Mouse (Mus musculus): ENCODE data around the gene Ryr3. TPM values are rescaled to one million over a fixed set of nuclear protein-coding genes. Genes with fewer than 3 reads are reported as not detected.
"Not testable (repeated sequence)": the region's sequence is repeated elsewhere in the genome, so short reads cannot be mapped to it uniquely, and the experiment has no call there.

The Ryr3 gene
- polyA plus RNA-seq, 1 experiment = 0.23 TPM

GRCm38 (mm10) chr2:113115248-113115896, 101.5 kb downstream of the Ryr3 start:
- Histone ChIP-seq H3K36me3 (ENCODE audit: control insufficient read depth, insufficient read depth, low read length) (no peaks in the 10 kb centered on the region), H3K4me3 (ENCODE audit: low read depth, low read length) (no peak overlapping the region), H3K27ac (ENCODE audit: insufficient read depth, low read depth, low read length) (no peak overlapping the region), H3K27me3 (ENCODE audit: control insufficient read depth, insufficient read depth, low read length) (no peaks in the 10 kb centered on the region), H3K4me1 (ENCODE audit: control insufficient read depth, insufficient read depth, insufficient read length, low read length) (no peaks in the 10 kb centered on the region)
- no peak for TF ChIP-seq POLR2A (IDR thresholded peaks at IDR 0.05; ENCODE audit: low read depth, low read length)
- WGBS = 77% methylated on average over 4 of the region's 4 CpGs

- TF ChIP-seq POLR2A (IDR thresholded peaks at IDR 0.05; ENCODE audit: low read depth, low read length) (no peak), CTCF (IDR thresholded peaks at IDR 0.05; ENCODE audit: extremely low read depth, insufficient read length, insufficient replicate concordance, low read depth, low read length) (no peak)
- Histone ChIP-seq H3K27ac (ENCODE audit: insufficient read depth, low read depth, low read length) (no peak overlapping the region), H3K27me3 (ENCODE audit: control insufficient read depth, insufficient read depth, low read length) (no peaks in the 10 kb centered on the region), H3K4me3 (ENCODE audit: low read depth, low read length) (no peak overlapping the region), H3K4me1 (ENCODE audit: control insufficient read depth, insufficient read depth, insufficient read length, low read length) (no peaks in the 10 kb centered on the region), H3K36me3 (ENCODE audit: control insufficient read depth, insufficient read depth, low read length) (no peaks in the 10 kb centered on the region)
- WGBS = 76% methylated on average over 6 of the region's 6 CpGs
These were observed 112.3 kb downstream of the Ryr3 start for GRCm38 (mm10) chr2:113104609-113105008.

- no peak overlapping the region for H3K27ac ChIP-seq (ENCODE audit: insufficient read depth, low read depth, low read length)
- no peak for TF ChIP-seq CTCF (IDR thresholded peaks at IDR 0.05; ENCODE audit: extremely low read depth, insufficient read length, insufficient replicate concordance, low read depth, low read length)
- no peak for TF ChIP-seq POLR2A (IDR thresholded peaks at IDR 0.05; ENCODE audit: low read depth, low read length)
- no peaks in the 10 kb centered on the region for H3K27me3 ChIP-seq (ENCODE audit: control insufficient read depth, insufficient read depth, low read length)
- no peaks in the 10 kb centered on the region for H3K4me1 ChIP-seq (ENCODE audit: control insufficient read depth, insufficient read depth, insufficient read length, low read length)
- no peak overlapping the region for H3K4me3 ChIP-seq (ENCODE audit: low read depth, low read length)
- no peaks in the 10 kb centered on the region for H3K36me3 ChIP-seq (ENCODE audit: control insufficient read depth, insufficient read depth, low read length)
- WGBS = 70% methylated on average over 4 of the region's 4 CpGs
These were observed 121.7 kb downstream of the Ryr3 start for GRCm38 (mm10) chr2:113095184-113095583.

- Histone ChIP-seq H3K27me3 (ENCODE audit: control insufficient read depth, insufficient read depth, low read length) (no peaks in the 10 kb centered on the region), H3K4me1 (ENCODE audit: control insufficient read depth, insufficient read depth, insufficient read length, low read length) (no peaks in the 10 kb centered on the region), H3K4me3 (ENCODE audit: low read depth, low read length) (no peak overlapping the region), H3K27ac (ENCODE audit: insufficient read depth, low read depth, low read length) (no peak overlapping the region), H3K36me3 (ENCODE audit: control insufficient read depth, insufficient read depth, low read length) (no peaks in the 10 kb centered on the region)
- WGBS = 88% methylated on average over 6 of the region's 6 CpGs
- TF ChIP-seq POLR2A (IDR thresholded peaks at IDR 0.05; ENCODE audit: low read depth, low read length) (no peak), CTCF (IDR thresholded peaks at IDR 0.05; ENCODE audit: extremely low read depth, insufficient read length, insufficient replicate concordance, low read depth, low read length) (no peak)
These were observed 122.8 kb downstream of the Ryr3 start for GRCm38 (mm10) chr2:113094088-113094487.

- TF ChIP-seq CTCF (IDR thresholded peaks at IDR 0.05; ENCODE audit: extremely low read depth, insufficient read length, insufficient replicate concordance, low read depth, low read length) (no peak), POLR2A (IDR thresholded peaks at IDR 0.05; ENCODE audit: low read depth, low read length) (no peak)
- WGBS = 86% methylated on average over 1 of the region's 1 CpGs
- H3K4me1 ChIP-seq (ENCODE audit: control insufficient read depth, insufficient read depth, insufficient read length, low read length) = no peaks in the 10 kb centered on the region
- H3K27me3 ChIP-seq (ENCODE audit: control insufficient read depth, insufficient read depth, low read length) = no peaks in the 10 kb centered on the region
- no peak overlapping the region for H3K4me3 ChIP-seq (ENCODE audit: low read depth, low read length)
- no peaks in the 10 kb centered on the region for H3K36me3 ChIP-seq (ENCODE audit: control insufficient read depth, insufficient read depth, low read length)
- no peak overlapping the region for H3K27ac ChIP-seq (ENCODE audit: insufficient read depth, low read depth, low read length)
These were observed 124.1 kb downstream of the Ryr3 start for GRCm38 (mm10) chr2:113092756-113093155.

GRCm38 (mm10) chr2:113091316-113091715, 125.6 kb downstream of the Ryr3 start:
- not testable (repeated sequence) for H3K27ac ChIP-seq (ENCODE audit: insufficient read depth, low read depth, low read length); H3K4me3 ChIP-seq (ENCODE audit: low read depth, low read length); H3K27me3 ChIP-seq (ENCODE audit: control insufficient read depth, insufficient read depth, low read length); H3K4me1 ChIP-seq (ENCODE audit: control insufficient read depth, insufficient read depth, insufficient read length, low read length); H3K36me3 ChIP-seq (ENCODE audit: control insufficient read depth, insufficient read depth, low read length)
- 83% methylated on average over 1 of the region's 1 CpGs for WGBS

GRCm38 (mm10) chr2:113076396-113076795, 140.5 kb downstream of the Ryr3 start:
- H3K27me3 ChIP-seq (ENCODE audit: control insufficient read depth, insufficient read depth, low read length) = no peaks in the 10 kb centered on the region
- WGBS = 86% methylated on average over 4 of the region's 4 CpGs
- no peaks in the 10 kb centered on the region for H3K4me1 ChIP-seq (ENCODE audit: control insufficient read depth, insufficient read depth, insufficient read length, low read length)
- TF ChIP-seq POLR2A (IDR thresholded peaks at IDR 0.05; ENCODE audit: low read depth, low read length) = no peak
- no peak for TF ChIP-seq CTCF (IDR thresholded peaks at IDR 0.05; ENCODE audit: extremely low read depth, insufficient read length, insufficient replicate concordance, low read depth, low read length)
- no peak overlapping the region for H3K27ac ChIP-seq (ENCODE audit: insufficient read depth, low read depth, low read length)
- no peaks in the 10 kb centered on the region for H3K36me3 ChIP-seq (ENCODE audit: control insufficient read depth, insufficient read depth, low read length)
- no peak overlapping the region for H3K4me3 ChIP-seq (ENCODE audit: low read depth, low read length)

- no peaks in the 10 kb centered on the region for H3K4me1 ChIP-seq (ENCODE audit: control insufficient read depth, insufficient read depth, insufficient read length, low read length)
- TF ChIP-seq CTCF (IDR thresholded peaks at IDR 0.05; ENCODE audit: extremely low read depth, insufficient read length, insufficient replicate concordance, low read depth, low read length) = no peak
- no peak for TF ChIP-seq POLR2A (IDR thresholded peaks at IDR 0.05; ENCODE audit: low read depth, low read length)
- no peak overlapping the region for H3K4me3 ChIP-seq (ENCODE audit: low read depth, low read length)
- no peaks in the 10 kb centered on the region for H3K27me3 ChIP-seq (ENCODE audit: control insufficient read depth, insufficient read depth, low read length)
- WGBS = 81% methylated on average over 5 of the region's 5 CpGs
- H3K27ac ChIP-seq (ENCODE audit: insufficient read depth, low read depth, low read length) = no peak overlapping the region
- no peaks in the 10 kb centered on the region for H3K36me3 ChIP-seq (ENCODE audit: control insufficient read depth, insufficient read depth, low read length)
These were observed 157.5 kb downstream of the Ryr3 start for GRCm38 (mm10) chr2:113059367-113059766.

Measured in small intestine, adult 2 months (tissue).